ENCODE assay signal across 9 mouse cellular contexts in the genomic region with DNA sequence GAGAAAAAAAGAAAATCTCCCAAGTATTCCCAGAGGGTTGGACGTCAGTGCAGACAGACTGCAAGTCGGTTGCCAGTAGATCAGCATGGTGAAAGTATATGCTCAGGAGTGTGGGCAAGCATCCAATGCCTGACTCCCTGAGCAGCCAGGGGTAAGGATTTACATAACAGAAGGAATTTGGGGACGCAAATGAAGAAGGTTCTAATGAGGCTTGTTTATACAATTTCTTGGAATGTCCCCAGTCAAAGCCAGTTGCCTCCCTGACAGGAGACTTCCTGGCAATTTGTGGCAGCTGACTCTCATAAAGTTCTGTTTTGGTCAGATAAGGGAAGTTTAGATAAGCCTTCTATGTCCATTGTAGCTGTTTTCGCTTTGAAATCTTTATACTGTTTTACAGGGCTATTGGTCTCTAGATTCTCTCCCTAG. TPM values are rescaled to one million over a fixed set of nuclear protein-coding genes. Genes with fewer than 3 reads are reported as not detected.
DNase-seq lines count a peak whose midpoint lies in the region; ATAC-seq and TF ChIP-seq lines count a peak whose summit lies in the region.
"Had no signal": no experiment of that assay in that cellular context is flagged by ENCODE, and none has a peak within 500 bp of the region (broad histone marks: within the 10 kb centered on the region; RNA-seq: fewer than 3 reads in every experiment).

No protein-coding gene starts in this region.

- H3K27me3 ChIP-seq in forebrain, embryonic 14.5 days (replicated peaks; ENCODE audit: control insufficient read depth, insufficient read depth, low read length), result no peaks in the 10 kb centered on the region
- H3K27me3 ChIP-seq in forebrain, embryonic 11.5 days (ENCODE audit: control insufficient read depth, insufficient read depth, low read length), result no peaks in the 10 kb centered on the region
- no peaks in the 10 kb centered on the region for H3K27me3 ChIP-seq in G1E (ENCODE audit: insufficient read depth, low read length)
- H3K27me3 ChIP-seq in kidney, embryonic 16.5 days (ENCODE audit: insufficient read depth, low read length), result no peaks in the 10 kb centered on the region
- no peaks in the 10 kb centered on the region for H3K27me3 ChIP-seq in liver, embryonic 12.5 days (replicated peaks)

- no peaks in the 10 kb centered on the region for H3K4me1 ChIP-seq in forebrain, embryonic 14.5 days (ENCODE audit: control insufficient read depth, insufficient read depth, low read length)
- no peaks in the 10 kb centered on the region for H3K4me1 ChIP-seq in forebrain, embryonic 11.5 days (replicated peaks; ENCODE audit: control insufficient read depth, insufficient read depth, low read length)
- peaks cover 47% of the 10 kb centered on the region for H3K4me1 ChIP-seq in G1E (ENCODE audit: insufficient read depth, low read depth, low read length)
- H3K4me1 ChIP-seq in embryonic fibroblast, embryonic 13.5 days (ENCODE audit: control insufficient read depth, insufficient read depth, low read length), result peaks cover 11% of the 10 kb centered on the region
- peaks cover 33% of the 10 kb centered on the region for H3K4me1 ChIP-seq in kidney, embryonic 16.5 days (ENCODE audit: insufficient read depth, low read length)
- H3K4me1 ChIP-seq in liver, embryonic 12.5 days, result peaks cover 16% of the 10 kb centered on the region

- H3K36me3 ChIP-seq in forebrain, embryonic 14.5 days (ENCODE audit: control insufficient read depth, insufficient read depth, low read length), result no peaks in the 10 kb centered on the region
- H3K36me3 ChIP-seq in forebrain, embryonic 11.5 days (ENCODE audit: control insufficient read depth, insufficient read depth, low read length), result no peaks in the 10 kb centered on the region
- no peaks in the 10 kb centered on the region for H3K36me3 ChIP-seq in G1E (replicated peaks)
- H3K36me3 ChIP-seq in kidney, embryonic 16.5 days (ENCODE audit: insufficient read depth, low read length), result no peaks in the 10 kb centered on the region
- no peaks in the 10 kb centered on the region for H3K36me3 ChIP-seq in liver, embryonic 12.5 days

- peak; percentile 89 for ATAC-seq in forebrain, embryonic 14.5 days
- no peak for ATAC-seq in forebrain, embryonic 11.5 days (replicated peaks; ENCODE audit: low FRiP score)
- peak; percentile 92 for ATAC-seq in G1E (ENCODE audit: extremely low read depth, insufficient number of reproducible peaks, low FRiP score, poor library complexity, severe bottlenecking)
- peak; percentile 83 for ATAC-seq in kidney, embryonic 16.5 days (ENCODE audit: low FRiP score, low TSS enrichment)
- no peak for ATAC-seq in liver, embryonic 12.5 days

- 20% methylated on average over 4 of the region's 4 CpGs for WGBS in forebrain, embryonic 14.5 days
- 38% methylated on average over 4 of the region's 4 CpGs for WGBS in forebrain, embryonic 11.5 days
- WGBS in kidney, embryonic 16.5 days, result 10% methylated on average over 4 of the region's 4 CpGs
- WGBS in liver, embryonic 12.5 days (ENCODE audit: insufficient replicate concordance), result 21% methylated on average over 4 of the region's 4 CpGs

- TF ChIP-seq POLR2A in embryonic fibroblast, embryonic 13.5 days (IDR thresholded peaks at IDR 0.05; ENCODE audit: low read depth, low read length), result no peak

- no peak overlapping the region for H3K4me3 ChIP-seq in forebrain, embryonic 14.5 days (ENCODE audit: low read depth, low read length)
- no peak overlapping the region for H3K4me3 ChIP-seq in forebrain, embryonic 11.5 days (ENCODE audit: low read depth, low read length)
- H3K4me3 ChIP-seq in G1E (ENCODE audit: low read depth, low read length), result no peak overlapping the region
- no peak overlapping the region for H3K4me3 ChIP-seq in embryonic fibroblast, embryonic 13.5 days (ENCODE audit: insufficient read depth, low read length)
- no peak overlapping the region for H3K4me3 ChIP-seq in kidney, embryonic 16.5 days (ENCODE audit: low read length)
- H3K4me3 ChIP-seq in liver, embryonic 12.5 days, result no peak overlapping the region
- H3K4me3 ChIP-seq: erythroblast, embryonic 14.5 days had no signal

- no peaks in the 10 kb centered on the region for H3K9me3 ChIP-seq in forebrain, embryonic 14.5 days (replicated peaks; ENCODE audit: control insufficient read depth, low read length)
- H3K9me3 ChIP-seq in forebrain, embryonic 11.5 days (ENCODE audit: control insufficient read depth, low read length), result no peaks in the 10 kb centered on the region
- no peaks in the 10 kb centered on the region for H3K9me3 ChIP-seq in G1E (replicated peaks)
- H3K9me3 ChIP-seq in kidney, embryonic 16.5 days (ENCODE audit: low read length), result no peaks in the 10 kb centered on the region
- H3K9me3 ChIP-seq in liver, embryonic 12.5 days (replicated peaks), result no peaks in the 10 kb centered on the region

- H3K27ac ChIP-seq in forebrain, embryonic 14.5 days (ENCODE audit: low read depth, low read length), result no peak overlapping the region
- H3K27ac ChIP-seq in forebrain, embryonic 11.5 days (ENCODE audit: low read depth, low read length), result no peak overlapping the region
- peak overlapping the region; percentile 25; the same call in 1 of the 2 replicates for H3K27ac ChIP-seq in embryonic fibroblast, embryonic 13.5 days (ENCODE audit: insufficient read depth, low read length)
- H3K27ac ChIP-seq in kidney, embryonic 16.5 days (ENCODE audit: low read length), result peak overlapping the region; percentile 86
- no peak overlapping the region for H3K27ac ChIP-seq in liver, embryonic 12.5 days

- peak; percentile 82 for DNase-seq in forebrain, embryonic 14.5 days (ENCODE audit: low spot score)
- DNase-seq in forebrain, embryonic 11.5 days (ENCODE audit: low spot score), result no peak
- DNase-seq in G1E (ENCODE audit: low spot score), result peak; percentile 28
- DNase-seq in layer of hippocampus, postnatal 14 days (ENCODE audit: low spot score in 2 of 2), result no peak
- DNase-seq in B cell, adult 2 months, result no peak

- no peak overlapping the region for H3K4me2 ChIP-seq in forebrain, embryonic 14.5 days (ENCODE audit: low read length)
- H3K4me2 ChIP-seq in forebrain, embryonic 11.5 days (ENCODE audit: low read depth, low read length, severe bottlenecking), result no peak overlapping the region
- H3K4me2 ChIP-seq in kidney, embryonic 16.5 days (replicated peaks; ENCODE audit: low read depth, low read length), result peak overlapping the region; percentile 11; the same call in 1 of the 2 replicates
- H3K4me2 ChIP-seq in liver, embryonic 12.5 days, result no peak overlapping the region

- H3K9ac ChIP-seq in forebrain, embryonic 14.5 days (ENCODE audit: low read length), result no peak overlapping the region
- no peak overlapping the region for H3K9ac ChIP-seq in forebrain, embryonic 11.5 days (ENCODE audit: low read length)
- no peak overlapping the region for H3K9ac ChIP-seq in kidney, embryonic 16.5 days (replicated peaks; ENCODE audit: low read length)
- no peak overlapping the region for H3K9ac ChIP-seq in liver, embryonic 12.5 days

- no peak for TF ChIP-seq CTCF in G1E (IDR thresholded peaks at IDR 0.05; ENCODE audit: low read depth, low read length)
- TF ChIP-seq CTCF in embryonic fibroblast, embryonic 13.5 days (IDR thresholded peaks at IDR 0.05; ENCODE audit: borderline replicate concordance, insufficient read depth, low read length), result no peak

RNA-seq across cellular contexts. Expression of gene Itprid2, which starts 33.4 kb away (rescaled TPM):
- polyA plus RNA-seq in forebrain, embryonic 14.5 days (2014; fragmentation: Nextera tagmentation; extraction: Ambion mirVana), result 6.0 TPM in 2 replicates
- polyA plus RNA-seq in forebrain, embryonic 11.5 days (2014; fragmentation: Nextera tagmentation; extraction: Ambion mirVana), result 5.0 and 5.7 TPM in 2 replicates
- total RNA-seq in G1E (2014; fragmentation: Nextera tagmentation) (52.1 and 62.8 TPM in 2 replicates), G1E (2017) (36.2 and 40.6 TPM in 2 replicates)
- 12.5 and 15.2 TPM in 2 replicates for polyA plus RNA-seq in G1E (2012)
- 26.8 and 27.8 TPM in 2 replicates for polyA plus RNA-seq in embryonic fibroblast, embryonic 13.5 days (2011; ENCODE audit: insufficient read length, low read depth, missing spikeins)
- polyA plus RNA-seq in kidney, embryonic 16.5 days (2015; fragmentation: Nextera tagmentation; extraction: Ambion mirVana), result 22.5 and 22.6 TPM in 2 replicates
- 10 to 100 TPM; 40.0 to 43.1 TPM for total RNA-seq in layer of hippocampus, postnatal 14 days (2021)
- 5.2 and 5.3 TPM in 2 replicates for polyA plus RNA-seq in liver, embryonic 12.5 days (2016; fragmentation: Nextera tagmentation; extraction: Ambion mirVana)

Comparison
In these comparisons a context has a peak if more than half of its experiments do, and no peak if none do; other contexts are left out.
1. ATAC-seq: peak in forebrain, embryonic 14.5 days (single experiment), G1E (single experiment) and kidney, embryonic 16.5 days (single experiment); none in forebrain, embryonic 11.5 days (single experiment) and liver, embryonic 12.5 days (single experiment).
2. DNase-seq: peak in forebrain, embryonic 14.5 days (single experiment) and G1E (single experiment); none in forebrain, embryonic 11.5 days (single experiment), layer of hippocampus, postnatal 14 days (0 of 2) and B cell, adult 2 months (0 of 2).
3. H3K27ac ChIP-seq: peak in embryonic fibroblast, embryonic 13.5 days (single experiment) and kidney, embryonic 16.5 days (single experiment); none in forebrain, embryonic 14.5 days (single experiment), forebrain, embryonic 11.5 days (single experiment) and liver, embryonic 12.5 days (single experiment).